Mouse (Mus musculus) ES-Bruce4 (cell line): ENCODE results near the gene Gab2. TPM values are rescaled to one million over a fixed set of nuclear protein-coding genes. Genes with fewer than 3 reads are reported as not detected.

Experiments
- H3K27ac ChIP-seq: 2 replicates; pipeline ENCODE4 v1.5.1; 2012; ENCODE audit warnings: low read length, inconsistent platforms; ENCODE audit not compliant: insufficient read depth
- H3K27me3 ChIP-seq: 2 replicates; pipeline ENCODE4 v1.6.1; 2012; ENCODE audit warnings: mild to moderate bottlenecking, low read length, inconsistent platforms; ENCODE audit not compliant: control insufficient read depth, poor library complexity, insufficient read depth, severe bottlenecking
- H3K36me3 ChIP-seq: 2 replicates; pipeline ENCODE4 v1.6.1; 2012; ENCODE audit warnings: inconsistent platforms, mild to moderate bottlenecking, low read length, moderate library complexity; ENCODE audit not compliant: control insufficient read depth, poor library complexity, insufficient read depth, severe bottlenecking
- H3K4me1 ChIP-seq: one replicate; pipeline ENCODE4 v1.8.1; 2011; ENCODE audit warnings: low read length; ENCODE audit not compliant: control insufficient read depth, insufficient read depth
- H3K4me3 ChIP-seq: 2 replicates; pipeline ENCODE4 v1.5.1; 2011; ENCODE audit warnings: low read depth, mild to moderate bottlenecking, low read length
- H3K9ac ChIP-seq: 2 replicates; pipeline ENCODE4 v1.6.1; 2012; ENCODE audit warnings: low read depth, mild to moderate bottlenecking, inconsistent platforms; ENCODE audit not compliant: poor library complexity, severe bottlenecking
- H3K9me3 ChIP-seq: replicated peaks from 2 replicates; pipeline ENCODE4 v1.6.1; 2012; ENCODE audit warnings: mild to moderate bottlenecking, low read length, inconsistent platforms; ENCODE audit not compliant: control insufficient read depth, poor library complexity, insufficient read depth, severe bottlenecking
- CTCF ChIP-seq: IDR thresholded peaks from one replicate; pipeline ENCODE4 v1.8.1; 2011; ENCODE audit warnings: low read depth, low read length
- EP300 ChIP-seq: IDR thresholded peaks from 2 replicates; pipeline ENCODE4 v1.6.1; 2011; ENCODE audit warnings: low read depth, low read length; ENCODE audit not compliant: insufficient read depth
- POLR2A ChIP-seq: IDR thresholded peaks from one replicate; pipeline ENCODE4 v1.8.1; 2011; ENCODE audit warnings: low read length; ENCODE audit not compliant: insufficient read depth
- polyA plus RNA-seq: library from polyadenylated mRNA; stranded (reverse); fragments of >200 nt; gene quantifications from 2 replicates; pipeline ENCODE4 v1.2.4, GENCODE M21; 2011; ENCODE audit warnings: low read depth; ENCODE audit not compliant: missing spikeins, insufficient read depth, insufficient read length

Gene Gab2
- polyA plus RNA-seq, 1 experiment: 2.6 TPM

DNA sequence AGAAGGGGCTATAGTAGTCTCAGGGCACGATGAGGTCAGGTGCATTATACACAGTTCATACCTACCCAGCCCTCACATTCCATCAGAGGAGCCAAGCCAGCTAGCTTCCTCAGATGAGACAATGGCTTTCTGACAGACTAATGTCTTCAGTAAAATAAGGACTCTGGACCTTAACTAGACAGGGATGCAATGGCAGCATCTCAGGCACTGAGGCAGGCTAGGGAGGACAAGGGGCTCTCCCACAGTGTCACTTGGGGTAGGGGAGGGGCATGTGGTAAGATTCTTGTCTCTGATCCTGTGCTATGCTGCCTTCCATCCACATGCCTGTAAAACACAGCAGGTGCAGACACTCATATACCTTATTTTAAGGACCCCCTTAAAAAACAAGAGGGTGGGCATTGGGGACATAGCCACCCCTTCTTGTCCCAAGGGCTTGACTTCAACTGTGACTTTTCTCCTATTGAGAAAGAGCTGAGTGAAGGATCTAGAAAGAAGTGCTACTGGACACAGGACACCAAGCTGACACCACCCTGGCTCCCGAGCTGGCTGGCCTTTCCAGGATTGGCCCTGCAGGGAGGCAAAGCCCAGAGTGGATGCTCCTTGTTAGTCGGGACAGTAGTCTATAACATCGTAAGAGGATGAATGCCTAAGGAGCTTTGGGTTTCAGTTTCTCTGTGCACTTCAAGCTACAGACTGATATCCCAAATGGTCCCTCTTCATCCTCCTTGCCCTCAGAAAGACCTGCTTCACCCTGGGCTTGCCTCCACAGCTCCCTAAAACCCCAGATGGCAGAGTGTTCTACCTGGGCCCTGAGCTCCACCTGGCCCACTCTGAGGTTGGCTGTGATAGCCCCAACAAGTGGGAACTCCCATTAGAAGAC, 228.3 kb downstream of the Gab2 start:
- no peak overlapping the region for H3K27ac ChIP-seq
- no peaks in the 10 kb centered on the region for H3K4me1 ChIP-seq
- no peaks in the 10 kb centered on the region for H3K36me3 ChIP-seq
- no peaks in the 10 kb centered on the region for H3K27me3 ChIP-seq
- H3K4me3 ChIP-seq: no peak overlapping the region
- H3K9ac ChIP-seq: no peak overlapping the region
- TF ChIP-seq CTCF (no peak), EP300 (no peak), POLR2A (no peak)
- no peaks in the 10 kb centered on the region for H3K9me3 ChIP-seq

DNA sequence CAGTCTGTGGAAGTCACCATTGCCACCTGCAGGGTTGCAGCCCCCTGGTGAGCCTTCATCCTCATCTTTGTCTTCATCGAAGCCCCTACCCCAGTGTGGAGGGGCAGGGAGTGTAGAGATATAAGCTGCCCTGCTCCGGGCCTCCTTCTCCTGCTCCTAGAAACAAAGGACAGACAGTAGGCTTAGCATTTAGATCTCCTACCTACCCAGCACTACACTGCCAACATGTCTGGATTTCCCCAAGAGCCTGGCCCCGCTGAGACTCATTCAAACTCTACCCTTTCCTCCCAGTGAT, 228.9 kb downstream of the Gab2 start:
- Histone ChIP-seq H3K27ac (no peak overlapping the region), H3K9ac (no peak overlapping the region), H3K4me3 (no peak overlapping the region), H3K4me1 (no peaks in the 10 kb centered on the region), H3K9me3 (no peaks in the 10 kb centered on the region), H3K36me3 (no peaks in the 10 kb centered on the region), H3K27me3 (no peaks in the 10 kb centered on the region)
- no peak for TF ChIP-seq EP300
- no peak for TF ChIP-seq CTCF
- no peak for TF ChIP-seq POLR2A

GRCm38 (mm10) chr7:97311620-97312019, 230.2 kb downstream of the Gab2 start:
- H3K4me1 ChIP-seq: no peaks in the 10 kb centered on the region
- TF ChIP-seq POLR2A (no peak), CTCF (no peak), EP300 (no peak)
- no peaks in the 10 kb centered on the region for H3K27me3 ChIP-seq
- H3K27ac ChIP-seq: no peak overlapping the region
- no peak overlapping the region for H3K9ac ChIP-seq
- H3K36me3 ChIP-seq: no peaks in the 10 kb centered on the region
- H3K4me3 ChIP-seq: no peak overlapping the region
- no peaks in the 10 kb centered on the region for H3K9me3 ChIP-seq

DNA sequence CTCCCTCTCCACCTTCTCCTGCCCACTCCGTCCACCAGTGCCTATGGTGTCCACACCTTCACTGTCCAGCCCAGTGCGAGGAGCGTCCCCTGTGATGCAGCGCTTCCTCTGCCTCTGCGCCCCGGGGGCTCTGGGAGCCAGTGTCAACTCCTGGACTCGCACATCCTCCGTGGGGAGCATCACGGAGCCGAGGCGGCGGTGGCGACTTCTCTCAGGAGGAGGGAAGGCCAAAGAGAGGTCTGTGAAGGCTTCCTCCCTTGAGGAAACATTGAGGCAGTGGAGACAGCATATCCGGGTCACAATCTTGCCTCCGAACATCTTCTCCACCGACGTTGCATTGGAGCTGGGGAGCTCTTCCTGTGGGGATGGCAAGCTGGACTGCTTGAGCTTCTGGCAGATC, 230.8 kb downstream of the Gab2 start:
- H3K36me3 ChIP-seq: no peaks in the 10 kb centered on the region

GRCm38 (mm10) chr7:97312856-97313255, 231.5 kb downstream of the Gab2 start:
- no peak overlapping the region for H3K9ac ChIP-seq
- H3K4me1 ChIP-seq: no peaks in the 10 kb centered on the region
- no peak overlapping the region for H3K27ac ChIP-seq
- H3K9me3 ChIP-seq: no peaks in the 10 kb centered on the region
- H3K36me3 ChIP-seq: no peaks in the 10 kb centered on the region
- TF ChIP-seq POLR2A: no peak
- no peak for TF ChIP-seq CTCF
- no peak for TF ChIP-seq EP300
- no peak overlapping the region for H3K4me3 ChIP-seq
- no peaks in the 10 kb centered on the region for H3K27me3 ChIP-seq

More for the DNA sequence above, 230.8 kb downstream of the Gab2 start:
- H3K27ac ChIP-seq: no peak overlapping the region
- H3K4me1 ChIP-seq: no peaks in the 10 kb centered on the region
- TF ChIP-seq CTCF (no peak), EP300 (no peak), POLR2A (no peak)
- H3K27me3 ChIP-seq: no peaks in the 10 kb centered on the region
- no peak overlapping the region for H3K9ac ChIP-seq
- H3K4me3 ChIP-seq: no peak overlapping the region
- no peaks in the 10 kb centered on the region for H3K9me3 ChIP-seq

DNA sequence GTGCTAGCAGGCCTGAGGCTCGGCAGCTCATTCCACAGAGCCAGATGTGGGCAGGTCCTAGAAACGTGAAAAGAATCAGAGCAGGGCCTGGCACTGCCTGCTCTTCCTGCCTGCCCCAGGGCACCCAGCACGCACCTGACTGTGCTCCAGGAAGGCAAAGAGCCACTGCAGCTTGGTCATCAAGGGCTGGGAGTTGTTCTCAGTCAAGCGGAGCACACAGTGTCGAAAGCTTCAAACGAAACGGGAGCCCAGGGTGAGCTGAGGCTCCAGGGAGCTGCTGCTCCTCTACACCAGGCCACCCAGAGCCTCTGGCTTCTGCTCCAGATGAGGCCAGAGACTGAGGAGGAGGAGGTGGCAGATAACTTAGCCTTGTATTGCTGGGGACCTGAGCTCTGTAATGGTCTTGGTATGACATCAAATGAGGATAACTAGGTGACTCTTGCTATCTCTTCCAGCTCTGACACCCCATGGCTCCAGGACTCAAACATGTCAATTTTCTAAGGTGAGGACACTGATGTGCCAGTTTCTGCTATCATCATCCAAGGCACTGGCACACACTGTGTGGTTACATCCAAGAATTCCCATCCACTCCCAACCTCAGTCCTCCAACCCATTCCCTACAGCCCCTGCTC, 232.1 kb downstream of the Gab2 start:
- no peak overlapping the region for H3K27ac ChIP-seq
- H3K27me3 ChIP-seq: no peaks in the 10 kb centered on the region
- H3K4me3 ChIP-seq: no peak overlapping the region
- no peak overlapping the region for H3K9ac ChIP-seq
- no peaks in the 10 kb centered on the region for H3K36me3 ChIP-seq
- TF ChIP-seq POLR2A (no peak), CTCF (no peak), EP300 (no peak)
- no peaks in the 10 kb centered on the region for H3K9me3 ChIP-seq
- H3K4me1 ChIP-seq: no peaks in the 10 kb centered on the region
